Mouse (Mus musculus) right cerebral cortex, adult 2 months (tissue): ENCODE measurements at regions not wholly inside any gene's neighbourhood (a gene's known extent, or its start where the extent isn't known, plus 50 kb on each side); places are given as distances from the start of the nearest gene placed in this dataset.
A peak's percentile ranks its signal among the peaks of the same experiment; 100 is the strongest.

Experiments
- DNase-seq, 2 experiments: peaks; one replicate each; pipeline ENCODE4 v3.0.0; 2021 to 2022; ENCODE audit warnings: low spot score in 2 of 2

DNA sequence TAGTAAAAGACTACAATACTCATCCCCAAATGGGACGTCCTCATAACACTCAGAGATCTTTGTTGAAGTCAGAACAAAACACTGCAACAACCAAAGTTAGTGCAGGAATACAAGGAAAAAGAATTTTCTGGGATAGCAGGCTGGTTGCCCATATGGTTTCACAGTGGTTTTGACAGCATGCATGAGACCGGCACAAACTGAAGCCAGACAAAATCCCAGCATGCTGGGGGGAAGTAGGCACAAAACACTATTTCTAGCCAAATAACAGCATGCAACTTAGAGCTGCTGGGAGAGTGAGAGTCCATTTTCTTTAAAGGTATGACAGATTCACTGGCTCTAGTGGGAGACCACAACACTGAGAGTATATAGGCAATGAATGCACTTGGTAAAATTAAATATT, 619.1 kb upstream of the Manea start:
- no peak for DNase-seq

DNA sequence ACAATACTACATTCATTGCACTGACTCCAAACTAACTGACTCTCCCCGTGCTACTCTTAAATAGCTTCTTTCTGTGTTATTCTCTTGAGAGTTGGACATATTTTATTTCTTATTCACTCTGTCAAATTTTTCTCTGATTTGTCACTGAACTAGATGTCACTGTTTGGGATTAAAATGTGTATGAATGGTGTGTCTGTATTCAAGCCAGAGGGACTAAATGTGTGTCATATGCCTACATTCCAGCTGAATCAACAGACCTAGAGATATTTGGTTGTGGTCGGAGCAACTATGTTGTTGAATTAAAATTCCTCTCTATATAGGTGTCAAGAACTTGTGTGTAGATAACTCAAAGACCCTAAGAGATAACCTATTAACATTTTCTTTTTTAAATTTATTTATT, 618.2 kb upstream of the Manea start:
- no peak for DNase-seq

DNA sequence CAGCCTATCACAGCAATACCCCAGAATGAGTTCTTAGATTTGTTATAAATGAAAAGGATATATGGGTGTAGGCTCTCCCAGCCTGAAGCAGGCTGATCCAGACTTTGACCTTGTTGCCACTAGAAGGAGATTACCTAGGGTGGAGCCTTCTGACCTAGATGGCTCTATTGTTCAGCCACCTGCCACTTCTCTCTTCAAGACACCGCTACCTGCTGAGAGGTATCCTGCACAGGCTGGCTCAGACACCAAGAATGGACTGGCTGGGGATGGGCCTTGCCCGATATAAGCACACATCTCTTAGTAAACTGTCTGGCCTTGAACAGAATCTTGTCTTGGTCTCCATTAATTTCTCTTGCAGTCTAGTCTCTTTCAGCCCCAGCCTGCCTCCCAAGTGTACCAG, 597.9 kb upstream of the Manea start:
- no peak for DNase-seq

DNA sequence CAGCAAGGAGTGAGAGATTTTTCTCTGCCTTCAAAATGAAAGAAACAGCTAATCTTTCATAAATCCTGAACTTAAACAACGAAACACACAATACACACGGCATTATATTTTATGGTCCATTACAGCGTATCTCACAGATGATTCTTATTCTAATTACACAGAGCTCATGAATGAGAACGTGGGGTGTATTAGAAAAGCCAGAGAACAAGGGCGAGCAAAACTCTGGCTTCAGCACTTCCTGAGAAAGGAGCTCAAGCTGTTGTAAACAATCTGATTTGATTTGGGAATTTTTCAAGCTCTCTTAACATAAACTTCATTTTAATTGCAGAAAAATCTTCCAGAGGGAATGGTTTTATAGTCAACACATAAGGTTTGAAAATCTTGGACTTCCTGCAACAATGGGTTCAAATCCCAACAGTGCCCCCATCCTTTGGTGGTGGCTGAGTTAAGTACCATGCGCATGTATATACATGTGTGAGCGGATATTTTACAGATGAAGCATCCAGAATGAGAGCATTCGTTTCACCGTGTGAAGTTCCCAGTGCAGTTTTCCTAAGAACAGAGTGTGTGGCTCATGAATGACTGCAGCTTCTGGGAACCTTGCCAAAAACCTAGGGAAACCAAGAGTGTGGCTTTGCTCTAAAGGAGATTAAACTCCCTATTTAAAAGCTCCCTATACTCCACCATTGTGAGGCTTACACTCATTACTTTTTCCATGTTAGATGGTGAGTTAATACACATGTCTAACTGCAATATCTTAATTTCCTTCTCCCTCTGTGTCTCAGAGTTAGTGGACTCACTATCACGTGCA, 587.5 kb upstream of the Manea start:
- DNase-seq, result peak; percentile 65 to 71

DNA sequence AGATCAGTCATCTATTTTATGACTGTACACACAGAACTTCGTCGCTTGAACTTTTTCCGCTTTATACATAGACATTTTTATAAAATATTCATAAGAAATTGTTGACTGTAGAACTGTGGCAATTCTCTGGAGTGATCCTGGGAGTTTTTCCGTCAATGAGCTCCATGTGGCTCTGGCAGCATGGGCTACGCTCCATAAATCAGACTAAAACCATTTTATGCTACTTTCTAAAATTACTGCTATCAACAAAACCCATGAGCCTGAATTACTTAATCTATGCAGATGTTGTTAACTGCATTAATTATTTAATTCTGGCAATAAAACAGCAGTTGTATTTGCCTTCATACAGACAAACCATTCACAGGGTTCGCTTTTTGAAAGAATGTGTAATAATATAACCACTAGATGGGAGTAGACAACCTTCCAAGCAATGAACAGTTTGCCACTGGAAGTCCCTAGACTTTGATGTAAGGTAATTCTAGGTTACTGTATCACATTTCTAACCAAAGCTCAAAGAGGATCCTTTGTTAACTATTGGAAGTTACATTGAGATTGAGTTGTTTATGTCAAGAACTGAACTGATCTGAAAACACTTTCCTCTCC, 583.3 kb upstream of the Manea start:
- peak in 1 of 2 experiments; percentile 4 for DNase-seq

DNA sequence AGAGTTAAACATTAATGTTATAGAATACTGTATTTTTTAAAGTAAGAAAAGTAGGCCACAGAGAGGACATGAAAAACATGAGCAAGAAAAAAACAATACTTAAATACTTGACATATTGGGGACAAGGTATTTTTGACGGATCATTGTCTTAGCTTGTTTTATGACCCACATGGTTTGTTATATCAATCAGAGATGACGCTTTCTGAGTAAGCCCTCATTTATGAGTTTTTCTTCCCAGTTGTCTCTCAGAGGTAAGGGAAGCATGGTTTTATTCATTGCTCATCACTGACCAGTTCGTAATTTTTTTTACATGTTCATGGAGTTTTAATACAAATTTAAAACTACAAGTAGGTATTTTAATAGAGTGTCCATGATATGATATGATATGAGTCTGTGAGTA, 579.4 kb upstream of the Manea start:
- no peak for DNase-seq

DNA sequence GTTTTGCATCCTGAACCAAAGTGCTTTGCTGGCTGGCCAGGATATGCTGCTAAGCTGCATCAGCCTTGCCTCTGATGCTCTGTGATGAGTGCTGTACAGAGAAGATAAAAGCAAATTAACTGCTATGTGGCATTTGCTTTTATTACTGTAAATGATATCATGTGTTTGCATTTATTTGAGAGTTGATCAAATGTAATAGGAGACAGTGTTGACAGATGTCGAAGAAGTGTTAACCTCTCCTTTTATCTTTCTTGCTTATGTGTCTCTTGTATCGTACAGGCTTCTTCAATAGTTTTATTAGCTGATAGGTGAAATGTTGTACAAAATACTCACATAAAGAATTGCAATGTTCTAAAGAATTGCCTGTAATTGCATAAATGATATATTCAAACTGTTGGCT, 541.8 kb upstream of the Manea start:
- no peak for DNase-seq

DNA sequence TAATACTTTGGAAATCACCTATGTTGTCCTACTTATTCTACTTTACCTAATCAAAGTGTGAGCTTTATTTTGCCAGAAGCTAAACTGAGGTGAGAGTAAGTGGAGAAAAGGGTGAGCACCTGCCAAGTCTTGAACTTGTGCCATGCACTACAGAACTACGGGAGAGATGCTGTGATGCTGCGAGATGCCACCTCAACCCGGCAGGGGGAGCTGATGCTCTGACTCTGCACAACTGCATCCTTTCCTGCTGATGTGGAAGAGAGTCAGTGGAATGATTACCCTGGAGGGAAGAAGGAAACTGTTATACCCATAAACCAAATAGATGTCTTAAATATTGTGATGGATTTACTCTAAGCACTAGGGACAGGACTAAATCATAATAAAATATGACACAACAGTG, 532.3 kb upstream of the Manea start:
- no peak for DNase-seq

DNA sequence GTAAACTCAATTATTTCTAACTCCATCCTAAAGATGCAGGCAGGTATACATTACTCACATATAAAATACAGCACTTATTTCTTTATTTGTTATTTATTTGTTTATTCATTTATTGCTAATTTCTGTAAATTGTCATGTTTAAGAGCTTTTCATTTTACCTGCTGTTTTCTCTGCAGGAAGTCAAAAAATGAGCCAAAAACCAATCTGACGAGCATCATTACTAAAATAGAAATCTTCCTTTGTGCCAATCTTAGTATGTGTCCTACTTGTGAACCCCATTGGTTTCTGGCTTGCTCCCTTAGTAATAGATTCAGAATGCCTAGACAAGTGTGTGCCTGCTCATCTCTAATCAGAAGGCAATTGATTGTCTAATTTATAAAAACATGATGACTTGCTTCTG, 495.1 kb upstream of the Manea start:
- no peak for DNase-seq

DNA sequence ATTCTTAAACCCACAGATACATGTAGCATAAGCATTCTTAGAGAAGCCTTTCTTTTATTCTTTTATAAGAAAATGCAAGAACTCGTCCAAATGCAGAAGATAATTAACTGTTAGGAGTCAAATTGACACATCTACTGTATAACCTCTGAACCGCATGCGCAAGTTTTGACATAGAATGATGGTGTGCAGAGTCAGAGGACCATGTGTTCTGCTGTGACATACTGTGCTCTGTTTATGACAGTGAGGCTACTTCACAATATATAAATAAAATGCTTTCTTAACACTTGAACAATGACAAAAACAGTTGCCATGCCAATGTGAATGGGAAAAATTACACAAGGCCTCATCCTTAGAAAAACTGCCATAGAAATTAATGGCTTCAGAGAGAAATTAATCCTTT, 454.1 kb upstream of the Manea start:
- DNase-seq, result no peak

DNA sequence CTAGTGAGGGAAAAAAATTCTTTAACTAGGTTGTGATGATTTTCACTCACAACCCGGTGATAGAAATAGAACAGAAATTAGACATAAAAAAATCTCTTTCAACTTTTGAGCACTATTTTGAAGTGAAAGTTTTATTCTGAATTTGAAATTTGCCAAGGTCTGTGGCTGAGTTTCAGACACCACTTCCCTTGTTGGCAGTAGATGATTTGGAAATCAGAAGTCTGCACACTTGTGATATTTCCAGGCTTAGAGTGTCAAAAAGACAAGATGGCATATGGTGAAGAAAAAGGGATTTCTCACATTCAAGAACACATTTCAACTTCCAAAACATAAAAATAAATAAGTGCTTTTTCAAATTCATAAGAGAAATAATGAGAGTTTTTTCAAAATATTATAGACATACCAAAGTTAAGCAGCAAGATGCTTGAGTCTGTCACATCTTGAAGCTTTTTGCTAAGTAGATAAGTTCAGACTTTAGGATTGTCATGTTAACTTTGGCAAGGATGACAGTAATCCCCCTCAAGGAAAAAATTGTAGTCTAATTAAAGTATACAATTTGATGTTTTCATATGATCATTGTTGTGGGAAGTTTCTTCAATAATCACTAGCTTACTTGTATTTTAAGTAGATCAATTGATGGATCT, 446.6 kb upstream of the Manea start:
- DNase-seq, result no peak

DNA sequence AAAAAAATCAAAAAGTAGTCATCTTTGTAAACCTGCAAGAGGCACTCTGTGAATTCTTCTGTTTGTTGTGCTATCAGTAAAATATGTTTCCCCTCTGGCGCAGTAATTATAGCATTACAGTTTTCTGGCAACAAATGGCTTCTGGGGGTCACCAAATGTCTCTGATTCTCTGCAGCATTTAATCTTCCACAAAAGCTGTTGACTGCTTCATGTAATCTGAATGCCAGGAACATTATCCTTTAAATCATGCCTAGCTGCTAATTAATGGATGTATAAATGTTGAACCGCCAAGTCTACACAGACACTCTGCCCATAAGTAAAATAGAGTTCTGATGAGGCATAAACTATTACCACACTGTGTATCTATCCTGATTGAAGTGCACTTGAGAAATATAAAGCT, 421.2 kb upstream of the Manea start:
- DNase-seq, result no peak

DNA sequence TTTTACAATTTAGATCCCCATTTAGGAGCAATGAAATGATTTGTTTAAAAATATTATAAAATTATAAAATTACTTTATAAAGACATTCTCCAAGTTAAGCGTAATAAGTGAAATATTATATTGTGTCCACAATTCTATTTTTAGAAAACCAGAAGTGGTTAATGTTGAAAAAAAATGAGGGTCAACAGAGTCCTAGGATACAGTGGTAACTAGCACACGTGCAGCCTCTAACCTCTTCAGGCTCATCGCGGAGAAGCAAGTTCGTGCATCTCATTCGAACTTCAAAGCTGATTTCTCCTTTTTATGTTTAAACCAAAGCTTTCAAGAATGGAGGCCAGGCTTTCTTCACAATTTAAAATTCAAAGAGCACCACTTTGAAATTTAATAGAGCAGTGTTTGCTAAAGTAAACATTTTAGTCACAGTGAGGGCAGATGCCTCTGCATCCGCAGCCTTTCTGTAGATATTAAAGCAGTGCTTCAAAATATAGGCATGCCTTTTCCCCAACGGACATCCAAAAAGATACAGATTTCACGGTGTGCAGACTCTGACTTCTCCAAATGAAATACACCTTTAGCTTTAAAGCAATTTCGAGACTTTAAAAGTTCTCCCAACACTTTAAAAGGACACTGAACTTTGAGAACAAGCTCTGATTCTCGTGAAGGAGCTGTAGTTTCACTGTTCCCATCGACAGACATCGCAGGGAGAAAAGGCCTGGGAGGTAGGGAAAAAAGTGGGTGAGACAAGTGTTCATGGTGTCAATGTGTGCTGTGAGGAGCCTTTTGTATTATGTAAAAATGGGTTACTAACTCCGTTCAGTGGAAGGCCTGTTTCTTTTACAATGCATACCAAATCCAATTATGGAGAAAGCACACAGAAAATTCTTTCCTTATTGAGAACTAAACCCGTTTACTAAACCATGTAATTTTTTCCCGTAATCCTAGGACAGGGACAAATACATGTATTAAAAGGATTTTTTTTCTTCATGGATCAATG, 419.8 kb upstream of the Manea start:
- DNase-seq, result no peak

DNA sequence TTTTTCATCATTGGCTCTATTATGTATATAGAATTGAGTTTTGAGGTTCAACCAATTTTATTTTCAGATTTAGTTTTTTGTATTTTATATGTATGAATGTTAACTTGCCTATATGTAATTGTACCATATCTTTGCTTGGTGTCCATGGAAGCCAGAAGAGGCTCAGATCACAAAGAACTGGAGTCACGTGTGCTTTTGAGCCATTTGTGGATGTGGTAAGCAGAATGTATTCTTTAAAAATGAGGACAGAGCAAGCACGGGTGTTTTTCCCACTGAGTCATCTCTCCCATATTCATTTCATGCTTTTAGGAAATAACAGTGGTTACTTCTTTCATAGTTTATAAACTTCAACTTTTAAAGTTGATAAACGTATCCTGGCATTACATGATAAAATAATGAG, 394.1 kb upstream of the Manea start:
- no peak for DNase-seq

DNA sequence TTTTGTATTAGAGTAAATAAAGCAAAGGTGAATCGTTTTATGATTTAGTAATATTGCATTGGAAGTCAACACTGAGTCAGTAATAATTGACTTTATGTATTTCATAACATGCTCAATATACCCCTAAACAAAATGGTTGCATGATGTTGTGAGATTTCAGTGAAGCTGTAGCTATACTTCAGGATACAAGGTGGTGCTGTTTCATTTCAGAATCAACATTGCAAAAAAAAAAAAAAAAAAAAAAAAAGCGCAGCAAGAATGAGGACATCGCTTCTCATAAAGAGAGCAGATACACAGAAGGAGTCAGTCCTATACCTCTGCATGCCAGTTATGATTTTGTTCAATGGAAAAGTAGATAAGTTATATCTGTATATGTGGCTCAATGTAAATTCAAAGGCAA, 389.7 kb upstream of the Manea start:
- no peak for DNase-seq

DNA sequence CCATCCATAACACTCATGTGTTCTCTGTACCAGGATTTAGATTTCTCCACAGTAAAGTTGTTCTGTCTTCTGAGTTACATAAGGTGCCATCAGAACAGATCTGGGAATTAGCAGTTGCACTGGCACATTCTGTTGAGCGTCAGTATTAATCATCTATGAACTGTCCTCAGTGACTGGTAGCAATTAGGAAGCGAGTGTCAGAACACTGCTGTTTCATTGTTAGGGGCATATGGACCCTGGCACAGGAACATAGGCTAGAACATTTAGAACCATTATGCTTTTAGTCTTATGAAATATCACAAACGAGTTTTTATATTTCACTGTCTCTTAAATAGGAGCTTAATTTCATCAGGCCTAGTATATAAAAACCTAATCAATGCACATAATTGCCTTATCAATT, 367.7 kb upstream of the Manea start:
- no peak for DNase-seq

DNA sequence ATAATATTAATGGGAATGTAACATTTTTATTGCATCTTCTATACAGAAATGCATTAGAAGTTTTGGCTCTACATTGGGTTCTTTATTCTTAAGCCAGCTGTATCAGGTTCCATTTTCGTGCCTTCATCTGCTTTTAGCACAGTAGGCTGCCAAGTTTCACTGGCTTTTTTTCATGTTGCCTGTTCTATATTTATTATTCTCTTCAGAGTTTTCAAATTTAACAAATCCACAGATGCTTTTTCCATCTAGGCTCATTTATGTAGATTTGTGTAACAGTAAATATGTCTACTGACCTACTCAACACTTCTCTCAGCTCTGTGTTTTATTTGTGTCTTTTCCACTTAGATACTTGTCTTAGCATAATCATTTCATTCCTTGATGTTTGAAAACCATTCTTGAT, 363.3 kb upstream of the Manea start:
- DNase-seq, result peak in 1 of 2 experiments; percentile 15

DNA sequence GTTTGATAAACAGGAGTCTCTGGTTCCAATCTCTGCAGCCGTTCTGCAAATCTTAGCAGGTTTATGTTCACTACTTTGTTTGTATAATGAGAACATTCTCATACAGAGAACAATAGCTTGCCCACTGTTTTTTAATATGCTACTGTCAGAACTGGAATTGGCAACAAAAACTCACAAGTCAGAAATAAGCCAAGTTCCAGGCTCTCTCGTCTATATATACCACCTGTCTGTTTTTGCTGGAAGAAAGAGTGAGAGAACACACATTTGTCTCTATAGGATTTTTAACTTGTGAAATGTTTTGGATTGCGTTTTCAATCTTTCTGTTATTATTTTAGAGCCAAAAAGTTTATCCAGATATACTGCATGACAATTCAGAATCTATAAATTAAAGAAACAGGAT, 349.3 kb upstream of the Manea start:
- no peak for DNase-seq
